Mouse (Mus musculus) MEL (cell line): ENCODE data around the gene Hdgfl1. TPM values are rescaled to one million over a fixed set of nuclear protein-coding genes. Genes with fewer than 3 reads are reported as not detected.

Experiments
- DNase-seq: peaks from one replicate; pipeline ENCODE4 v3.0.0; 2011; ENCODE audit warnings: low read depth, low spot score
- H3K27ac ChIP-seq: 2 replicates; pipeline ENCODE4 v1.5.1; 2012; ENCODE audit warnings: low read depth, mild to moderate bottlenecking, control low read depth, low read length, moderate library complexity; ENCODE audit not compliant: control insufficient read depth
- H3K27me3 ChIP-seq, 2 experiments: fragments of 150-350 bp in 1 of 2; sonication (generic) in 1 of 2; 2 replicates each; pipeline ENCODE4 v1.6.1; 2012; ENCODE audit warnings: low read length in 2 of 2, mild to moderate bottlenecking in 2 of 2, improper control_type of control experiment in 1 of 2, moderate library complexity in 1 of 2; ENCODE audit not compliant: insufficient read depth in 2 of 2, control insufficient read depth in 1 of 2
- H3K36me3 ChIP-seq, 2 experiments: 2 replicates each; pipeline ENCODE4 v1.6.1; 2012 to 2014; ENCODE audit warnings: low read length in 2 of 2, improper control_type of control experiment in 1 of 2, inconsistent platforms in 1 of 2, mild to moderate bottlenecking in 1 of 2; ENCODE audit not compliant: insufficient read depth in 2 of 2, control insufficient read depth in 1 of 2
- H3K4me1 ChIP-seq, 2 experiments: fragments of 150-350 bp in 1 of 2; sonication (generic) in 1 of 2; 2 replicates each; pipeline ENCODE4 v1.6.1; 2012; ENCODE audit warnings: low read length in 2 of 2, improper control_type of control experiment in 1 of 2, mild to moderate bottlenecking in 1 of 2; ENCODE audit not compliant: insufficient read depth in 2 of 2, control insufficient read depth in 1 of 2
- H3K4me3 ChIP-seq, 2 experiments: fragments of 150-350 bp in 1 of 2; sonication (generic) in 1 of 2; 2 replicates each; pipeline ENCODE4 v1.5.1; 2012; ENCODE audit warnings: low read depth in 2 of 2, low read length in 2 of 2, mild to moderate bottlenecking in 2 of 2, moderate library complexity in 2 of 2, control low read depth in 1 of 2, improper control_type of control experiment in 1 of 2; ENCODE audit not compliant: control insufficient read depth in 1 of 2, insufficient read depth in 1 of 2
- H3K79me2 ChIP-seq: 2 replicates; pipeline ENCODE4 v1.6.1; 2012; ENCODE audit warnings: mild to moderate bottlenecking, low read length, moderate library complexity; ENCODE audit not compliant: control insufficient read depth, poor library complexity, insufficient read depth
- H3K9ac ChIP-seq: 2 replicates; pipeline ENCODE4 v1.6.1; 2012; ENCODE audit warnings: low read depth, mild to moderate bottlenecking, control low read depth, low read length, moderate library complexity; ENCODE audit not compliant: control insufficient read depth, poor library complexity, severe bottlenecking
- H3K9me3 ChIP-seq: fragments of 150-350 bp; sonication (generic); replicated peaks from 2 replicates; pipeline ENCODE4 v1.6.1; 2012; ENCODE audit warnings: mild to moderate bottlenecking, low read length, improper control_type of control experiment, moderate library complexity; ENCODE audit not compliant: insufficient read depth
- BHLHE40 ChIP-seq: IDR thresholded peaks from 2 replicates; pipeline ENCODE4 v1.6.1; 2012; ENCODE audit warnings: low read depth, mild to moderate bottlenecking, inconsistent platforms, low read length, improper control_type of control experiment, borderline replicate concordance
- CTCF ChIP-seq, 3 experiments: IDR thresholded peaks in 2 of 3; conservative IDR thresholded peaks in 1 of 3; 2 replicates each; pipeline ENCODE4 v1.5.1; 2011 to 2012; ENCODE audit warnings: low read length in 3 of 3, low read depth in 2 of 3, mild to moderate bottlenecking in 2 of 3, improper control_type of control experiment in 1 of 3, inconsistent platforms in 1 of 3, mixed read lengths in 1 of 3, moderate library complexity in 1 of 3; ENCODE audit not compliant: control insufficient read depth in 1 of 3, insufficient read depth in 1 of 3, poor library complexity in 1 of 3, severe bottlenecking in 1 of 3
- E2F4 ChIP-seq: IDR thresholded peaks from 2 replicates; pipeline ENCODE4 v1.6.1; 2011; ENCODE audit warnings: low read depth, low read length, improper control_type of control experiment, borderline replicate concordance
- EP300 ChIP-seq, 2 experiments: IDR thresholded peaks; 2 replicates each; pipeline ENCODE4 v1.6.1; 2011; ENCODE audit warnings: improper control_type of control experiment in 2 of 2, low read length in 2 of 2, low read depth in 1 of 2, mild to moderate bottlenecking in 1 of 2
- ETS1 ChIP-seq: IDR thresholded peaks from 2 replicates; pipeline ENCODE4 v1.6.1; 2012; ENCODE audit warnings: low read depth, mild to moderate bottlenecking, inconsistent platforms, low read length, improper control_type of control experiment, moderate library complexity
- GABPA ChIP-seq: IDR thresholded peaks from 2 replicates; pipeline ENCODE4 v1.6.1; 2012; ENCODE audit warnings: low read depth, mild to moderate bottlenecking, inconsistent platforms, low read length, improper control_type of control experiment, moderate library complexity
- GATA1 ChIP-seq: IDR thresholded peaks from 2 replicates; pipeline ENCODE4 v1.6.1; 2011; ENCODE audit warnings: low read depth, low read length, improper control_type of control experiment
- HCFC1 ChIP-seq: IDR thresholded peaks from 2 replicates; pipeline ENCODE4 v1.6.1; 2012; ENCODE audit warnings: low read depth, mild to moderate bottlenecking, inconsistent platforms, low read length, improper control_type of control experiment, moderate library complexity
- KAT2A ChIP-seq: conservative IDR thresholded peaks from 2 replicates; pipeline ENCODE4 v1.6.1; 2012; ENCODE audit warnings: low read depth, low read length, improper control_type of control experiment, inconsistent platforms
- MAFK ChIP-seq: IDR thresholded peaks from 2 replicates; pipeline ENCODE4 v1.6.1; 2011; ENCODE audit warnings: low read depth, mild to moderate bottlenecking, low read length, improper control_type of control experiment, borderline replicate concordance
- MAZ ChIP-seq: IDR thresholded peaks from 2 replicates; pipeline ENCODE4 v1.6.1; 2012; ENCODE audit warnings: low read depth, mild to moderate bottlenecking, inconsistent platforms, low read length, improper control_type of control experiment
- MEF2A ChIP-seq: IDR thresholded peaks from 2 replicates; pipeline ENCODE4 v1.6.1; 2014; ENCODE audit warnings: low read depth, mild to moderate bottlenecking, inconsistent platforms, low read length, improper control_type of control experiment; ENCODE audit not compliant: poor library complexity, insufficient replicate concordance, severe bottlenecking; ENCODE audit errors: extremely low read depth
- MXI1 ChIP-seq: IDR thresholded peaks from 2 replicates; pipeline ENCODE4 v1.6.1; 2011; ENCODE audit warnings: mild to moderate bottlenecking, low read depth, low read length, improper control_type of control experiment
- MYB ChIP-seq: IDR thresholded peaks from 2 replicates; pipeline ENCODE4 v1.6.1; 2011; ENCODE audit warnings: mild to moderate bottlenecking, low read depth, low read length, improper control_type of control experiment
- MYC ChIP-seq: IDR thresholded peaks from 2 replicates; pipeline ENCODE4 v1.6.1; 2011; ENCODE audit warnings: low read depth, mild to moderate bottlenecking, low read length, improper control_type of control experiment, moderate library complexity
- NELFE ChIP-seq: IDR thresholded peaks from 2 replicates; pipeline ENCODE4 v1.6.1; 2011; ENCODE audit warnings: low read depth, low read length, improper control_type of control experiment
- NRF1 ChIP-seq: IDR thresholded peaks from 2 replicates; pipeline ENCODE4 v1.6.1; 2014; ENCODE audit warnings: low read depth, mild to moderate bottlenecking, inconsistent platforms, low read length, improper control_type of control experiment, moderate library complexity; ENCODE audit not compliant: poor library complexity, insufficient read depth, severe bottlenecking
- POLR2A ChIP-seq, 2 experiments: IDR thresholded peaks; 2 replicates each; pipeline ENCODE4 v1.6.1; 2011 to 2012; ENCODE audit warnings: low read length in 2 of 2, mild to moderate bottlenecking in 2 of 2, control low read depth in 1 of 2, improper control_type of control experiment in 1 of 2, low read depth in 1 of 2, moderate library complexity in 1 of 2; ENCODE audit not compliant: control insufficient read depth in 1 of 2, insufficient read depth in 1 of 2, poor library complexity in 1 of 2
- POLR2AphosphoS5 ChIP-seq: IDR thresholded peaks from 2 replicates; pipeline ENCODE4 v1.6.1; 2012; ENCODE audit warnings: low read depth, borderline replicate concordance, mild to moderate bottlenecking, inconsistent platforms, low read length, moderate library complexity, mixed read lengths
- RAD21 ChIP-seq: IDR thresholded peaks from 2 replicates; pipeline ENCODE4 v1.6.1; 2011; ENCODE audit warnings: mild to moderate bottlenecking, low read depth, low read length, improper control_type of control experiment
- RCOR1 ChIP-seq: IDR thresholded peaks from 2 replicates; pipeline ENCODE4 v1.6.1; 2012; ENCODE audit warnings: low read depth, mild to moderate bottlenecking, inconsistent platforms, low read length, improper control_type of control experiment
- SIN3A ChIP-seq: IDR thresholded peaks from 2 replicates; pipeline ENCODE4 v1.6.1; 2012; ENCODE audit warnings: low read length, improper control_type of control experiment, inconsistent platforms
- USF2 ChIP-seq, 2 experiments: IDR thresholded peaks; 2 replicates each; pipeline ENCODE4 v1.6.1; 2011 to 2012; ENCODE audit warnings: improper control_type of control experiment in 2 of 2, low read length in 2 of 2, borderline replicate concordance in 1 of 2, inconsistent platforms in 1 of 2, low read depth in 1 of 2, mild to moderate bottlenecking in 1 of 2; ENCODE audit not compliant: insufficient read depth in 1 of 2
- ZC3H11A ChIP-seq: IDR thresholded peaks from 2 replicates; pipeline ENCODE4 v1.6.1; 2012; ENCODE audit warnings: low read depth, mild to moderate bottlenecking, inconsistent platforms, low read length, improper control_type of control experiment
- ZNF384 ChIP-seq: IDR thresholded peaks from 2 replicates; pipeline ENCODE4 v1.6.1; 2012; ENCODE audit warnings: low read depth, mild to moderate bottlenecking, inconsistent platforms, low read length, improper control_type of control experiment
- polyA plus RNA-seq, 2 experiments: library from polyadenylated mRNA; stranded (reverse) in 1 of 2; unstranded in 1 of 2; fragments of >175 nt in 1 of 2; fragments of >200 nt in 1 of 2; gene quantifications; 2 replicates each; pipeline versions ENCODE4 v1.2.1 to v1.2.4; 2012; ENCODE audit warnings: low replicate concordance in 2 of 2, low read depth in 1 of 2; ENCODE audit not compliant: insufficient read length in 2 of 2, insufficient read depth in 1 of 2, missing spikeins in 1 of 2
- total RNA-seq: library from RNA; depleted of rRNA; stranded (reverse); fragments of 300-350 nt; gene quantifications from 2 replicates; pipeline ENCODE4 v1.2.3, GENCODE M21; 2012

Gene Hdgfl1
- total and polyA plus RNA-seq, 3 experiments: not detected

DNA sequence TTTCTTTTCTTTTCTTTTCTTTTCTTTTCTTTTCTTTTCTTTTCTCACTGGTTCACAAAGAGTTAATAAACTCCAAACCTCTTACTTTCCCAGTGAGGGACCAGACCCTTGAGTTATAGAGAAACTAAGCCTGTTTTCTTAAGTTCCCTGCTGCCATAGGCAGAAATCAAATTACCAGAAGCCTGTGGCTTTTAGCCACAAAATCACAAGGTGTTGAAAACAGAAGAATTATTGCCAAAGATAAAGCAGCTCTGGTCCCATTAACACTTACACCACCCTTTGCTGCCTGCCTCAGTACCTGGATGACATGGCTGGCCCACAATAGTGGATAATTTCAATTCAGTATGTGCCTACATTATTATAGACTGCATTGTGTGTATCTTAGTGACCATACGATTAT, 35.0 kb downstream of the Hdgfl1 start:
- Histone ChIP-seq H3K79me2 (no peaks in the 10 kb centered on the region), H3K36me3 (no peaks in the 10 kb centered on the region), H3K27ac (no peak overlapping the region), H3K9me3 (no peaks in the 10 kb centered on the region), H3K27me3 (no peaks in the 10 kb centered on the region), H3K9ac (no peak overlapping the region), H3K4me3 (no peak overlapping the region), H3K4me1 (no peaks in the 10 kb centered on the region)
- no peak for DNase-seq
- TF ChIP-seq POLR2AphosphoS5 (no peak), ZC3H11A (no peak), SIN3A (no peak), CTCF (IDR thresholded peaks at IDR 0.05 in 2 of 3, conservative IDR thresholded peaks at IDR 0.05 in 1 of 3; ENCODE audit: control insufficient read depth in 1 of 3, insufficient read depth in 1 of 3, low read depth in 2 of 3, low read length in 3 of 3, poor library complexity in 1 of 3, severe bottlenecking in 1 of 3) (no peak), NELFE (no peak), MAFK (no peak), GABPA (no peak), ETS1 (no peak), MYB (no peak), BHLHE40 (no peak), E2F4 (no peak), RCOR1 (no peak), ZNF384 (no peak), MYC (no peak), EP300 (IDR thresholded peaks at IDR 0.05; ENCODE audit: low read depth in 1 of 2, low read length in 2 of 2) (no peak)

DNA sequence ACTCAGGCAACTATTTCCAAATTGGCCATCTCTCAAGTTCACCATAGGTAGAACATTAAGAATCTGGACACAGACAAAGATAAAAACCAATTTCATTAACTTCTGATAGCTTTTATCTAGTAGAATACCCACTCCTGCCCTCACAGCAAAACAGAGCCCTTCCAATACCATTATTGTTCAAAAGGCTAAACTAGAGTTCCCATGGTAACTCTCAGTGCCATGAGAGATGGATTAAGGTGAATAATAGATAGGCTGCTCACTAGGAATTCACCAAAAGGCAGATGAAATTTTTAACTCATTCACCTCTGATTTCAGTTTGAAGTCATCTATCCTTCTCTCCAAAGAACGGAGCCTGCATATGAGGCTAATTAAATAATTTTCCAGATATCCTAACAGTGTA, 45.7 kb downstream of the Hdgfl1 start:
- Histone ChIP-seq H3K9me3 (no peaks in the 10 kb centered on the region), H3K36me3 (no peaks in the 10 kb centered on the region), H3K27me3 (no peaks in the 10 kb centered on the region), H3K27ac (no peak overlapping the region), H3K4me3 (no peak overlapping the region), H3K4me1 (no peaks in the 10 kb centered on the region), H3K9ac (no peak overlapping the region), H3K79me2 (no peaks in the 10 kb centered on the region)
- TF ChIP-seq CTCF (IDR thresholded peaks at IDR 0.05 in 2 of 3, conservative IDR thresholded peaks at IDR 0.05 in 1 of 3; ENCODE audit: control insufficient read depth in 1 of 3, insufficient read depth in 1 of 3, low read depth in 2 of 3, low read length in 3 of 3, poor library complexity in 1 of 3, severe bottlenecking in 1 of 3) (no peak), MAZ (no peak), NRF1 (no peak), USF2 (IDR thresholded peaks at IDR 0.05; ENCODE audit: borderline replicate concordance in 1 of 2, insufficient read depth in 1 of 2, low read depth in 1 of 2, low read length in 2 of 2) (no peak), RAD21 (no peak), POLR2A (IDR thresholded peaks at IDR 0.05; ENCODE audit: control insufficient read depth in 1 of 2, insufficient read depth in 1 of 2, low read depth in 1 of 2, low read length in 2 of 2, poor library complexity in 1 of 2) (no peak), MXI1 (no peak), MAFK (no peak), HCFC1 (no peak), KAT2A (no peak), MEF2A (no peak), ZC3H11A (no peak), GATA1 (no peak)
- no peak for DNase-seq
